Comparison of ENCODE assay signal across 7 mouse cellular contexts in genomic region chr16:94519028-94519427, GRCm38 (mm10). TPM values are rescaled to one million over a fixed set of nuclear protein-coding genes. Genes with fewer than 3 reads are reported as not detected.
DNase-seq lines count a peak whose midpoint lies in the region; ATAC-seq and TF ChIP-seq lines count a peak whose summit lies in the region.

No protein-coding gene starts in this region.

- DNase-seq in lung, postnatal 0 days (ENCODE audit: low spot score) = peak; percentile 93
- DNase-seq in right cerebral cortex, postnatal 36 days (ENCODE audit: low spot score in 2 of 2) = no peak

- peak; percentile 82 for ATAC-seq in granulocyte monocyte progenitor cell, adult 5-6 weeks (replicated peaks; ENCODE audit: poor library complexity, severe bottlenecking)
- peak; percentile 52; the same call in 1 of the 2 replicates for ATAC-seq in kidney, embryonic 14.5 days (ENCODE audit: low FRiP score, low TSS enrichment)
- peak; percentile 94 for ATAC-seq in lung, postnatal 0 days
- ATAC-seq in cerebellum, adult (ENCODE audit: insufficient number of reproducible peaks, low FRiP score, low TSS enrichment) = no peak
- ATAC-seq in forebrain, embryonic 13.5 days = no peak

- no peak overlapping the region for H3K4me3 ChIP-seq in embryonic fibroblast, embryonic 13.5 days (ENCODE audit: insufficient read depth, low read length)
- no peak overlapping the region for H3K4me3 ChIP-seq in kidney, embryonic 14.5 days (ENCODE audit: low read length)
- no peak overlapping the region for H3K4me3 ChIP-seq in lung, postnatal 0 days (ENCODE audit: low read depth, low read length)
- H3K4me3 ChIP-seq in forebrain, embryonic 13.5 days = no peak overlapping the region

- TF ChIP-seq CTCF in embryonic fibroblast, embryonic 13.5 days (IDR thresholded peaks at IDR 0.05; ENCODE audit: borderline replicate concordance, insufficient read depth, low read length) = no peak
- TF ChIP-seq CTCF in lung, postnatal 0 days (IDR thresholded peaks at IDR 0.05) = no peak

- no peaks in the 10 kb centered on the region for H3K27me3 ChIP-seq in kidney, embryonic 14.5 days (ENCODE audit: control insufficient read depth, insufficient read depth, low read length)
- H3K27me3 ChIP-seq in lung, postnatal 0 days (replicated peaks; ENCODE audit: insufficient read depth, low read length) = no peaks in the 10 kb centered on the region
- H3K27me3 ChIP-seq in forebrain, embryonic 13.5 days = no peaks in the 10 kb centered on the region

- TF ChIP-seq EP300 in lung, postnatal 0 days (IDR thresholded peaks at IDR 0.05) = peak; percentile 73

- no peak overlapping the region for H3K9ac ChIP-seq in kidney, embryonic 14.5 days (ENCODE audit: low read depth, low read length)
- no peak overlapping the region for H3K9ac ChIP-seq in lung, postnatal 0 days (replicated peaks; ENCODE audit: low read depth)
- no peak overlapping the region for H3K9ac ChIP-seq in forebrain, embryonic 13.5 days

- no peak for TF ChIP-seq POLR2A in embryonic fibroblast, embryonic 13.5 days (IDR thresholded peaks at IDR 0.05; ENCODE audit: low read depth, low read length)

- 0 out of 2 replicates have a peak, but pooled peaks cover 4% of the 10 kb centered on the region for H3K4me1 ChIP-seq in embryonic fibroblast, embryonic 13.5 days (ENCODE audit: control insufficient read depth, insufficient read depth, low read length)
- H3K4me1 ChIP-seq in kidney, embryonic 14.5 days (ENCODE audit: control insufficient read depth, insufficient read depth, low read length) = peaks cover 2% of the 10 kb centered on the region; the same call in 1 of the 2 replicates
- peaks cover 8% of the 10 kb centered on the region; the same call in 1 of the 2 replicates for H3K4me1 ChIP-seq in lung, postnatal 0 days (ENCODE audit: insufficient read depth, low read depth, low read length)
- peaks cover 11% of the 10 kb centered on the region; the same call in 1 of the 2 replicates for H3K4me1 ChIP-seq in forebrain, embryonic 13.5 days

- H3K9me3 ChIP-seq in kidney, embryonic 14.5 days (ENCODE audit: control insufficient read depth, low read length) = no peaks in the 10 kb centered on the region
- H3K9me3 ChIP-seq in lung, postnatal 0 days (ENCODE audit: low read length) = no peaks in the 10 kb centered on the region
- no peaks in the 10 kb centered on the region for H3K9me3 ChIP-seq in forebrain, embryonic 13.5 days (replicated peaks)

- H3K27ac ChIP-seq in embryonic fibroblast, embryonic 13.5 days (ENCODE audit: insufficient read depth, low read length) = peak overlapping the region; percentile 19; the same call in 1 of the 2 replicates
- H3K27ac ChIP-seq in kidney, embryonic 14.5 days (ENCODE audit: low read depth, low read length) = peak overlapping the region; percentile 3; the same call in 1 of the 2 replicates
- peak overlapping the region; percentile 81 for H3K27ac ChIP-seq in lung, postnatal 0 days (ENCODE audit: low read length)
- H3K27ac ChIP-seq in forebrain, embryonic 13.5 days = no peak overlapping the region

- H3K4me2 ChIP-seq in kidney, embryonic 14.5 days (replicated peaks; ENCODE audit: low read depth, low read length) = no peak overlapping the region
- H3K4me2 ChIP-seq in lung, postnatal 0 days (replicated peaks; ENCODE audit: low read depth, low read length) = no peak overlapping the region; the same call in 1 of the 2 replicates
- no peak overlapping the region for H3K4me2 ChIP-seq in forebrain, embryonic 13.5 days

- H3K36me3 ChIP-seq in kidney, embryonic 14.5 days (ENCODE audit: control insufficient read depth, insufficient read depth, low read length) = peaks cover 4% of the 10 kb centered on the region; the same call in 1 of the 2 replicates
- no peaks in the 10 kb centered on the region for H3K36me3 ChIP-seq in lung, postnatal 0 days (ENCODE audit: insufficient read depth, low read length)
- H3K36me3 ChIP-seq in forebrain, embryonic 13.5 days (ENCODE audit: poor library complexity, severe bottlenecking) = no peaks in the 10 kb centered on the region

- WGBS in kidney, embryonic 14.5 days = 38% methylated on average over 6 of the region's 6 CpGs
- WGBS in lung, postnatal 0 days = 32% methylated on average over 6 of the region's 6 CpGs
- 78% methylated on average over 6 of the region's 6 CpGs for WGBS in forebrain, embryonic 13.5 days

RNA-seq across cellular contexts. Expression of gene Vps26c, which starts 7.6 kb away (rescaled TPM):
- 46.2 and 59.6 TPM in 2 replicates for polyA plus RNA-seq in embryonic fibroblast, embryonic 13.5 days (2011; ENCODE audit: insufficient read length, low read depth, missing spikeins)
- total RNA-seq in granulocyte monocyte progenitor cell, adult 5-6 weeks (2014; fragmentation: Nextera tagmentation) = 19.9 and 25.3 TPM in 2 replicates
- total RNA-seq in granulocyte monocyte progenitor cell, adult 5-6 weeks (2017) = 27.4 and 32.7 TPM in 2 replicates
- 45.1 and 59.2 TPM in 2 replicates for polyA plus RNA-seq in kidney, embryonic 14.5 days (2014; fragmentation: Nextera tagmentation; extraction: Ambion mirVana)
- 46.6 and 47.5 TPM in 2 replicates for polyA plus RNA-seq in lung, postnatal 0 days (2015; fragmentation: Nextera tagmentation; extraction: Ambion mirVana)
- 65.2 and 66.0 TPM in 2 replicates for polyA plus RNA-seq in forebrain, embryonic 13.5 days (2015; fragmentation: Nextera tagmentation; extraction: Ambion mirVana)

RNA-seq across cellular contexts. Expression of gene Dyrk1a, which starts 50.8 kb away (rescaled TPM):
- polyA plus RNA-seq in embryonic fibroblast, embryonic 13.5 days (2011; ENCODE audit: insufficient read length, low read depth, missing spikeins) = 46.2 and 50.5 TPM in 2 replicates
- 35.6 and 60.1 TPM in 2 replicates for total RNA-seq in granulocyte monocyte progenitor cell, adult 5-6 weeks (2014; fragmentation: Nextera tagmentation)
- 61.1 and 64.9 TPM in 2 replicates for total RNA-seq in granulocyte monocyte progenitor cell, adult 5-6 weeks (2017)
- 13.3 and 18.2 TPM in 2 replicates for polyA plus RNA-seq in kidney, embryonic 14.5 days (2014; fragmentation: Nextera tagmentation; extraction: Ambion mirVana)
- 7.7 and 8.0 TPM in 2 replicates for polyA plus RNA-seq in lung, postnatal 0 days (2015; fragmentation: Nextera tagmentation; extraction: Ambion mirVana)
- 12.7 and 14.5 TPM in 2 replicates for polyA plus RNA-seq in forebrain, embryonic 13.5 days (2015; fragmentation: Nextera tagmentation; extraction: Ambion mirVana)

Comparison
In these comparisons a context has a peak if more than half of its experiments do, and no peak if none do; other contexts are left out.
1. ATAC-seq: peak in granulocyte monocyte progenitor cell, adult 5-6 weeks (single experiment), kidney, embryonic 14.5 days (single experiment) and lung, postnatal 0 days (single experiment); none in cerebellum, adult (single experiment) and forebrain, embryonic 13.5 days (single experiment).